Mouse (Mus musculus): ENCODE measurements around the gene Fam198b. TPM values are rescaled to one million over a fixed set of nuclear protein-coding genes. Genes with fewer than 3 reads are reported as not detected.

Fam198b gene
- total RNA-seq, 1 experiment from 2014 or later, result 1.4 TPM

DNA sequence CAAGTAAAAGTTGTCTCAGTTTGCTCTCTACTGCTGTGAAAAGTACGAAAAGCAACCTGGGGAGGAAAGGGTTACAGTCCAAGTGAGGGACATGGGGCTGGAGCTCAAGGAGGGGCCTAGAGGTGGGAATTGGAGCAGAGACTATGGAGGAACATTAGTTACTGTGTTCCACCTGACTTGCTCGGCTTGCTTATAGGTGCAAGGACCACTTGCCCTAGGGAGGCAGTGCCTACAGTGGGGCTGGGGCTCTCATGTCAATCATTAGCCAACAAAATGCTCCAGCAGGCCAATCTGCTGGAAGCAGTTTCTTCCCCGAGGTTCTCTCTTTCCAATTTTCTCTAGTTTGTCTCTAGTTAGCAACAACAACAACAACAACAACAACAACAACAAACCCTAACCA is 6.0 kb upstream of the Fam198b start:
- no peak for ATAC-seq (replicated peaks in 1 of 2; ENCODE audit: insufficient read depth in 1 of 2, low FRiP score in 2 of 2, low TSS enrichment in 1 of 2, low read depth in 1 of 2, poor library complexity in 2 of 2, severe bottlenecking in 2 of 2)

GRCm38 (mm10) chr3:79879246-79879645 is 5.1 kb upstream of the Fam198b start:
- no peak for ATAC-seq (replicated peaks in 1 of 2; ENCODE audit: insufficient read depth in 1 of 2, low FRiP score in 2 of 2, low TSS enrichment in 1 of 2, low read depth in 1 of 2, poor library complexity in 2 of 2, severe bottlenecking in 2 of 2)

- ATAC-seq (replicated peaks in 1 of 2; ENCODE audit: insufficient read depth in 1 of 2, low FRiP score in 2 of 2, low TSS enrichment in 1 of 2, low read depth in 1 of 2, poor library complexity in 2 of 2, severe bottlenecking in 2 of 2), result no peak
Measured at GRCm38 (mm10) chr3:79881645-79882044, 2.7 kb upstream of the Fam198b start.

- peak in 1 of 2 experiments; percentile 49; a peak in 1 of 4 replicates for ATAC-seq (replicated peaks in 1 of 2; ENCODE audit: insufficient read depth in 1 of 2, low FRiP score in 2 of 2, low TSS enrichment in 1 of 2, low read depth in 1 of 2, poor library complexity in 2 of 2, severe bottlenecking in 2 of 2)
Measured at GRCm38 (mm10) chr3:79883092-79883491, 1.2 kb upstream of the Fam198b start.

GRCm38 (mm10) chr3:79884761-79885189 is 442 bp downstream of the Fam198b start:
- peak; percentile 49 to 67; a peak in 3 of 4 replicates for ATAC-seq (replicated peaks in 1 of 2; ENCODE audit: insufficient read depth in 1 of 2, low FRiP score in 2 of 2, low TSS enrichment in 1 of 2, low read depth in 1 of 2, poor library complexity in 2 of 2, severe bottlenecking in 2 of 2)

- peak; percentile 43 to 54 for ATAC-seq (replicated peaks in 1 of 2; ENCODE audit: insufficient read depth in 1 of 2, low FRiP score in 2 of 2, low TSS enrichment in 1 of 2, low read depth in 1 of 2, poor library complexity in 2 of 2, severe bottlenecking in 2 of 2)
Measured at GRCm38 (mm10) chr3:79885686-79886356, 1.5 kb downstream of the Fam198b start.

DNA sequence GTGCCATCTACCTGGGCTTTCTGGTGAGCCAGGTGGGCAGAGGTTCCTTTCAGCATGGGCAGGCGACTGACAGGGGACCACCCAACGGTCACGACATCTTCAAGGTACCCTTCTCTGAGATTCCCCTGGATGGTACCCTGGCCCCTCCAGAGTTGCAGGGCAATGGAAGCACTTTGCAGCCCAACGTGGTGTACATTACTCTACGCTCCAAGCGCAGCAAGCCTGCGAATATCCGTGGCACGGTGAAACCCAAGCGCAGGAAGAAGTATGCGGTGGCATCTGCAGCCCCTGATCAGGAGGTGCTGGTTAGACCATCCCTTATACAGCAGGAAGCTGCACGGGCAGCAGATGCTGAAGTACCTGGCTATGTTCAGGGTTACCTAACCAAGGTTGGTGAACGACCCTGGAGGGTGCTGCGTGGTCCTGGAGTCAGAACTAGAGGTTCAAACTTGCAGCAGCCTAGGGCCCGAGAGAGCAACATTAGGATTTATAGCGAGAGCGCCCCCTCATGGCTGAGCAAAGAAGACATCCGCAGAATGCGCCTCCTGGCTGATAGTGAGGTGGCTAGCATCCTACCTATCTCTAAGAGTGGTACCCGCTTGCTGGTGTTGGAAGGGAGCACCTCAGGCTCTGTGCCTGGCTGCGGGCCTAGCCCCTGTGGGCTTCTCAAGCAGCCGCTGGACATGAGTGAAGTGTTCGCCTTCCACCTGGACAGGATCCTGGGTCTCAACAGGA is 2.2 kb downstream of the Fam198b start:
- peak; percentile 35 to 42; a peak in 3 of 4 replicates for ATAC-seq (replicated peaks in 1 of 2; ENCODE audit: insufficient read depth in 1 of 2, low FRiP score in 2 of 2, low TSS enrichment in 1 of 2, low read depth in 1 of 2, poor library complexity in 2 of 2, severe bottlenecking in 2 of 2)

GRCm38 (mm10) chr3:79887161-79887855 is 3.0 kb downstream of the Fam198b start:
- ATAC-seq (replicated peaks in 1 of 2; ENCODE audit: insufficient read depth in 1 of 2, low FRiP score in 2 of 2, low TSS enrichment in 1 of 2, low read depth in 1 of 2, poor library complexity in 2 of 2, severe bottlenecking in 2 of 2), result no peak

- no peak for ATAC-seq (replicated peaks in 1 of 2; ENCODE audit: insufficient read depth in 1 of 2, low FRiP score in 2 of 2, low TSS enrichment in 1 of 2, low read depth in 1 of 2, poor library complexity in 2 of 2, severe bottlenecking in 2 of 2)
Measured at GRCm38 (mm10) chr3:79887966-79888365, 3.6 kb downstream of the Fam198b start.

DNA sequence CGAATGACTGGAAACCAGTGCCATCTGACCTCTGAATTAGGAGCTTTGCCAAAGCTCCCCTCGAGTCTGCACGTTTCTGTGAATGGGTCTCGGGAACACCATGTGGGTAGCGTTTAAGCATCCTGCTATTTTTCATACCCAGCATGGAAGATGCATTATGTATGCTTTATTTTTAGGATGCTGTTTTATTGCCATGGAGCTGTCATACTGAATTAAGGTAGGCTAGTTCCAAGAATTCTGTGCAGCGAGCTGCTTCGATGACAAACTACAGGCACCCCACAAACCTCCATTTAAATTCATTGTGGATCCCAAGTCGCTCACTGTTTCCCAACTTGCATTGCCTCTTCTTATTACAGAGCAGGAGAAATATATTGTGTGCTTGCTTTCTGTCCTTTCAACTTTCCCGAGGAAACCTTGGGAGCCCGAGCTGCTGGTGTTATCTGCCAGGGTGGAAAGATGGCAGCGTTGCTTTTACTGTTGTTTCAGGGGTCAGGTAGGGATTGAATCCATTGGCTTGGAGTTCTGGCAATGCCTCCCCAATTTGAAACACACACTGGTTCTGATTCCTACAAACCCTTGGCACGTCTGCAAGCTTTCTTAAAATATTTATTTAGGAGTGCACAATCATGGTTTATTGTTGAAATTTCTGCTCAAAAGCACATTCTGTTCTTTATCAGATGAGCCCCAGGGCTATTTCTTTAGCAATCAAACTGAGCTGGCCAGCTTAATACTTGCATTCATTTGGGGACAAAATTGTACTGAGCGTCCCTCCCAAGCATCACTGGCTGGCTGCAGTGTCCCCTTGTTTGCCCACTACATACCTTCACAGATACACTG is 13.4 kb downstream of the Fam198b start:
- no peak for ATAC-seq (replicated peaks in 1 of 2; ENCODE audit: insufficient read depth in 1 of 2, low FRiP score in 2 of 2, low TSS enrichment in 1 of 2, low read depth in 1 of 2, poor library complexity in 2 of 2, severe bottlenecking in 2 of 2)

GRCm38 (mm10) chr3:79898514-79898913 is 14.2 kb downstream of the Fam198b start:
- ATAC-seq (replicated peaks in 1 of 2; ENCODE audit: insufficient read depth in 1 of 2, low FRiP score in 2 of 2, low TSS enrichment in 1 of 2, low read depth in 1 of 2, poor library complexity in 2 of 2, severe bottlenecking in 2 of 2), result no peak

DNA sequence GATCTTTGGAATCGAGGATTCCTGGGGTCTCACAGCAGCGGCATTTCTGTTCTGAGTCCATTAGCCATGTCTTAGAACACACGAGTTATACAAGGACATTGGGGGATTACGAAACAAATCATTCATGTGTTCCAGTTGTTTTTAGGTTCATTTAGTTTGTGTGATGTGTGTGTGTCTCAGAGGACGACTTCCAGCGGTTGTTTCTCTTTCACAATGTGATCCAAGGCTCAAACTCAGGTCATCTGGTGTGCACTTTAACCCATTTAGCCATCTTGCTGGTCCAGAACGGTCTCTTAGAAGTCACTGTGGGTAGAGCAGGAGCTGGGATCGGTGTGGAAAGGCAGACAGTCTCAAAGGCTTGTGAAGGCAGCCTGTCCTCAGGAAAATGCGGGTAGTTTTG is 15.6 kb downstream of the Fam198b start:
- ATAC-seq (replicated peaks in 1 of 2; ENCODE audit: insufficient read depth in 1 of 2, low FRiP score in 2 of 2, low TSS enrichment in 1 of 2, low read depth in 1 of 2, poor library complexity in 2 of 2, severe bottlenecking in 2 of 2), result no peak

- no peak for ATAC-seq (replicated peaks in 1 of 2; ENCODE audit: insufficient read depth in 1 of 2, low FRiP score in 2 of 2, low TSS enrichment in 1 of 2, low read depth in 1 of 2, poor library complexity in 2 of 2, severe bottlenecking in 2 of 2)
Measured at GRCm38 (mm10) chr3:79900502-79900901, 16.2 kb downstream of the Fam198b start.

DNA sequence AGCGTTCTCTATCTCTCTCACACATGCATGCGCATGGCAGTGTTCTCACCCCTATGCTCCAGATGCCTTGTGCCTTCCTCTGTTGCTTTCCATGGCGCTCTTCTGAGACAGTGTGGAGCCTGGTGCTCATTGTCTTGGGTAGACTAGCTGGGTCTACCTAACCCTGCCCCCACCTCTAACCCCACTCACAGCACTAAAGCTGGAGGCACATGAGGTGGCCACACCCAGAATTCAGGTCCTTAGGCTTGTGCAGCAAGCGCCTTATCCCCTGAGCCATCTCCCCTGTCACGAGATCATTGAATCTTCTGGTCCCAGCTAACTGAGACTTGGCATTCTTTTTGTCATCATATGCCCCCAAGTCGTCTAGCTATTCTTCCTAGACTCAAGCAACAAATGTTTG is 17.0 kb downstream of the Fam198b start:
- no peak for ATAC-seq (replicated peaks in 1 of 2; ENCODE audit: insufficient read depth in 1 of 2, low FRiP score in 2 of 2, low TSS enrichment in 1 of 2, low read depth in 1 of 2, poor library complexity in 2 of 2, severe bottlenecking in 2 of 2)

GRCm38 (mm10) chr3:79901734-79902133 is 17.4 kb downstream of the Fam198b start:
- ATAC-seq (replicated peaks in 1 of 2; ENCODE audit: insufficient read depth in 1 of 2, low FRiP score in 2 of 2, low TSS enrichment in 1 of 2, low read depth in 1 of 2, poor library complexity in 2 of 2, severe bottlenecking in 2 of 2), result no peak

GRCm38 (mm10) chr3:79903803-79904202 is 19.5 kb downstream of the Fam198b start:
- no peak for ATAC-seq (replicated peaks in 1 of 2; ENCODE audit: insufficient read depth in 1 of 2, low FRiP score in 2 of 2, low TSS enrichment in 1 of 2, low read depth in 1 of 2, poor library complexity in 2 of 2, severe bottlenecking in 2 of 2)

- no peak for ATAC-seq (replicated peaks in 1 of 2; ENCODE audit: insufficient read depth in 1 of 2, low FRiP score in 2 of 2, low TSS enrichment in 1 of 2, low read depth in 1 of 2, poor library complexity in 2 of 2, severe bottlenecking in 2 of 2)
Measured at GRCm38 (mm10) chr3:79904238-79904757, 20.0 kb downstream of the Fam198b start.
